Mouse (Mus musculus) bone marrow macrophage, adult 2 months (primary cell): ENCODE data around the gene Cep126.

Experiments
- CTCF ChIP-seq: IDR thresholded peaks from 2 replicates; pipeline ENCODE4 v1.5.1; 2012; ENCODE audit warnings: low read depth, mild to moderate bottlenecking, low read length, moderate library complexity
- POLR2A ChIP-seq: IDR thresholded peaks from 2 replicates; pipeline ENCODE4 v1.6.1; 2012; ENCODE audit warnings: mild to moderate bottlenecking, low read depth, low read length, borderline replicate concordance

GRCm38 (mm10) chr9:8078882-8079281 lies 55.2 kb downstream of the Cep126 start:
- TF ChIP-seq CTCF (no peak), POLR2A (no peak)
